Comparison of ENCODE assay signal across 33 mouse cellular contexts in genomic region chr6:71330486-71330885, GRCm38 (mm10). TPM values are rescaled to one million over a fixed set of nuclear protein-coding genes. Genes with fewer than 3 reads are reported as not detected.
DNase-seq lines count a peak whose midpoint lies in the region; ATAC-seq and TF ChIP-seq lines count a peak whose summit lies in the region.
"Had no signal": no experiment of that assay in that cellular context is flagged by ENCODE, and none has a peak within 500 bp of the region (broad histone marks: within the 10 kb centered on the region; RNA-seq: fewer than 3 reads in every experiment).

No protein-coding gene starts in this region.

- no peaks in the 10 kb centered on the region for H3K36me3 ChIP-seq in heart, postnatal 0 days (replicated peaks; ENCODE audit: control insufficient read depth, insufficient read depth, low read length)
- H3K36me3 ChIP-seq: embryonic facial prominence, embryonic 10.5 days; embryonic facial prominence, embryonic 13.5 days; forebrain, embryonic 12.5 days; forebrain, embryonic 15.5 days; heart, embryonic 12.5 days; heart, embryonic 15.5 days; hindbrain, embryonic 12.5 days; intestine, embryonic 15.5 days had no signal

- no peak for DNase-seq in heart, postnatal 0 days (ENCODE audit: low spot score)
- DNase-seq in heart, postnatal 4 days = no peak
- peak; percentile 30 for DNase-seq in thymus, postnatal 0 days (ENCODE audit: low spot score)
- peak; percentile 62 for DNase-seq in thymus, postnatal 25 days
- DNase-seq in gastrocnemius, postnatal 25 days = no peak
- DNase-seq in B cell, adult 2 months = no peak
- DNase-seq: adrenal gland, adult 2 months; adrenal gland, postnatal 14 days; cerebellum, adult 11-12 months; cerebellum, adult 8-10 months; cerebellum, postnatal 10 days; cerebellum, postnatal 36 days; embryo, embryonic 11 days; gastrocnemius, postnatal 36 days; heart, postnatal 14 days had no signal

- no peaks in the 10 kb centered on the region for H3K27me3 ChIP-seq in heart, postnatal 0 days (ENCODE audit: control insufficient read depth, insufficient read depth, low read length)
- H3K27me3 ChIP-seq: embryonic facial prominence, embryonic 13.5 days; forebrain, embryonic 12.5 days; forebrain, embryonic 15.5 days; heart, embryonic 12.5 days; heart, embryonic 15.5 days; hindbrain, embryonic 12.5 days; intestine, embryonic 15.5 days had no signal

- ATAC-seq in heart, postnatal 0 days (ENCODE audit: insufficient read depth, low read depth) = no peak
- ATAC-seq: CD4-positive, CD25-positive, alpha-beta regulatory T cell, adult 4 months; forebrain, embryonic 15.5 days; hindbrain, embryonic 16.5 days; intestine, embryonic 15.5 days had no signal

- no peak overlapping the region for H3K9ac ChIP-seq in heart, postnatal 0 days (replicated peaks; ENCODE audit: low read depth, low read length)
- H3K9ac ChIP-seq: embryonic facial prominence, embryonic 13.5 days; forebrain, embryonic 12.5 days; forebrain, embryonic 15.5 days; heart, embryonic 12.5 days; heart, embryonic 15.5 days; hindbrain, embryonic 12.5 days; intestine, embryonic 15.5 days had no signal

- TF ChIP-seq CTCF in heart, postnatal 0 days (IDR thresholded peaks at IDR 0.05; ENCODE audit: low read depth) = no peak

- no peak for TF ChIP-seq EP300 in heart, postnatal 0 days (IDR thresholded peaks at IDR 0.05; ENCODE audit: low read depth)

- H3K27ac ChIP-seq in heart, postnatal 0 days (ENCODE audit: low read depth) = peak overlapping the region; percentile 11; the same call in 1 of the 2 replicates
- H3K27ac ChIP-seq: embryonic facial prominence, embryonic 10.5 days; embryonic facial prominence, embryonic 13.5 days; forebrain, embryonic 12.5 days; forebrain, embryonic 15.5 days; heart, embryonic 15.5 days; hindbrain, embryonic 12.5 days; intestine, embryonic 15.5 days had no signal

- H3K4me1 ChIP-seq in heart, postnatal 0 days (ENCODE audit: control insufficient read depth, insufficient read depth) = no peaks in the 10 kb centered on the region
- H3K4me1 ChIP-seq: embryonic facial prominence, embryonic 10.5 days; embryonic facial prominence, embryonic 13.5 days; forebrain, embryonic 12.5 days; forebrain, embryonic 15.5 days; heart, embryonic 12.5 days; heart, embryonic 15.5 days; hindbrain, embryonic 12.5 days; intestine, embryonic 15.5 days had no signal

- H3K9me3 ChIP-seq in heart, postnatal 0 days (replicated peaks; ENCODE audit: control insufficient read depth, low read length) = no peaks in the 10 kb centered on the region
- H3K9me3 ChIP-seq: embryonic facial prominence, embryonic 10.5 days; embryonic facial prominence, embryonic 13.5 days; forebrain, embryonic 12.5 days; forebrain, embryonic 15.5 days; heart, embryonic 12.5 days; heart, embryonic 15.5 days; hindbrain, embryonic 12.5 days; intestine, embryonic 15.5 days had no signal

- H3K4me2 ChIP-seq in heart, postnatal 0 days (ENCODE audit: low read depth, low read length) = no peak overlapping the region
- H3K4me2 ChIP-seq: embryonic facial prominence, embryonic 13.5 days; forebrain, embryonic 12.5 days; forebrain, embryonic 15.5 days; heart, embryonic 12.5 days; heart, embryonic 15.5 days; hindbrain, embryonic 12.5 days; intestine, embryonic 15.5 days had no signal

- 70% methylated on average over 7 of the region's 7 CpGs for WGBS in heart, postnatal 0 days

- no peak overlapping the region for H3K4me3 ChIP-seq in heart, postnatal 0 days (ENCODE audit: low read depth, low read length)
- H3K4me3 ChIP-seq: embryonic facial prominence, embryonic 10.5 days; embryonic facial prominence, embryonic 13.5 days; erythroblast, embryonic 14.5 days; forebrain, embryonic 12.5 days; forebrain, embryonic 15.5 days; heart, embryonic 12.5 days; heart, embryonic 15.5 days; hindbrain, embryonic 12.5 days; intestine, embryonic 15.5 days had no signal

RNA-seq across cellular contexts. Expression of gene Cd8b1, which starts 7.9 kb away (rescaled TPM):
- total RNA-seq in heart, postnatal 0 days (2014; rRNA removed; ENCODE audit: low replicate concordance) = 0.08 TPM in 1 of 2 replicates, not detected in the other
- 0.12 and 0.18 TPM in 2 replicates for polyA plus RNA-seq in heart, postnatal 0 days (2015; fragmentation: Nextera tagmentation; extraction: Ambion mirVana)
- total RNA-seq in heart, postnatal 4 days (2021) = under 1 TPM; 0.23 to 0.31 TPM
- 1,203 and 1,244 TPM in 2 replicates for polyA plus RNA-seq in thymus, postnatal 0 days (2015; fragmentation: Nextera tagmentation; extraction: Ambion mirVana)
- total RNA-seq in gastrocnemius, postnatal 25 days (2021) = under 1 TPM in 1 of 2 experiments, not detected in 1; 0.29 TPM
- total RNA-seq: gastrocnemius, adult 8-10 months; granulocyte monocyte progenitor cell, adult 5-6 weeks; hematopoietic stem cell, adult 5-6 weeks; MEL had no signal
- polyA plus RNA-seq: brain, embryonic 14.5 days; C2C12; cortical plate, adult 2 months; erythroblast, embryonic 14.5 days; forebrain, embryonic 12.5 days; forebrain, embryonic 15.5 days; heart, embryonic 12.5 days; heart, embryonic 15.5 days; hindbrain, embryonic 12.5 days; hindbrain, embryonic 16.5 days; intestine, embryonic 15.5 days had no signal

RNA-seq across cellular contexts. Expression of gene Smyd1, which starts 8.5 kb away (rescaled TPM):
- total RNA-seq in heart, postnatal 0 days (2014; rRNA removed; ENCODE audit: low replicate concordance) = 287 and 316 TPM in 2 replicates
- polyA plus RNA-seq in heart, postnatal 0 days (2015; fragmentation: Nextera tagmentation; extraction: Ambion mirVana) = 106 and 109 TPM in 2 replicates
- total RNA-seq in heart, postnatal 4 days (2021) = 100 to 1,000 TPM; 351 to 365 TPM
- 2.3 and 3.7 TPM in 2 replicates for polyA plus RNA-seq in thymus, postnatal 0 days (2015; fragmentation: Nextera tagmentation; extraction: Ambion mirVana)
- total RNA-seq in gastrocnemius, postnatal 25 days (2021) = 100 to 1,000 TPM; 292 to 319 TPM
- total RNA-seq: granulocyte monocyte progenitor cell, adult 5-6 weeks; hematopoietic stem cell, adult 5-6 weeks; MEL had no signal
- polyA plus RNA-seq: erythroblast, embryonic 14.5 days had no signal

RNA-seq across cellular contexts. Expression of gene Cd8a, which starts 42.7 kb away (rescaled TPM):
- 5.4 TPM in 1 of 2 replicates, not detected in the other for total RNA-seq in heart, postnatal 0 days (2014; rRNA removed; ENCODE audit: low replicate concordance)
- polyA plus RNA-seq in heart, postnatal 0 days (2015; fragmentation: Nextera tagmentation; extraction: Ambion mirVana) = 0.04 TPM in 1 of 2 replicates, not detected in the other
- under 1 TPM; 0.14 to 0.36 TPM for total RNA-seq in heart, postnatal 4 days (2021)
- 664 and 665 TPM in 2 replicates for polyA plus RNA-seq in thymus, postnatal 0 days (2015; fragmentation: Nextera tagmentation; extraction: Ambion mirVana)
- total RNA-seq in gastrocnemius, postnatal 25 days (2021) = under 1 TPM in 1 of 2 experiments, not detected in 1; 0.51 TPM
- total RNA-seq: gastrocnemius, adult 8-10 months; granulocyte monocyte progenitor cell, adult 5-6 weeks; hematopoietic stem cell, adult 5-6 weeks; MEL had no signal
- polyA plus RNA-seq: brain, embryonic 14.5 days; C2C12; cortical plate, adult 2 months; embryonic facial prominence, embryonic 10.5 days; embryonic facial prominence, embryonic 13.5 days; erythroblast, embryonic 14.5 days; forebrain, embryonic 12.5 days; forebrain, embryonic 15.5 days; heart, embryonic 12.5 days; heart, embryonic 15.5 days; hindbrain, embryonic 12.5 days; hindbrain, embryonic 16.5 days; intestine, embryonic 15.5 days had no signal

RNA-seq across cellular contexts. Expression of gene Krcc1, which starts 59.0 kb away (rescaled TPM):
- total RNA-seq in heart, postnatal 0 days (2014; rRNA removed; ENCODE audit: low replicate concordance) = 47.8 and 51.7 TPM in 2 replicates
- 82.5 and 83.7 TPM in 2 replicates for polyA plus RNA-seq in heart, postnatal 0 days (2015; fragmentation: Nextera tagmentation; extraction: Ambion mirVana)
- 10 to 100 TPM; 55.9 to 61.1 TPM for total RNA-seq in heart, postnatal 4 days (2021)
- polyA plus RNA-seq in thymus, postnatal 0 days (2015; fragmentation: Nextera tagmentation; extraction: Ambion mirVana) = 92.6 and 98.4 TPM in 2 replicates
- 10 to 100 TPM; 23.2 to 27.4 TPM for total RNA-seq in gastrocnemius, postnatal 25 days (2021)

Comparison
In these comparisons a context has a peak if more than half of its experiments do, and no peak if none do; other contexts are left out.
1. DNase-seq: peak in thymus, postnatal 0 days (single experiment) and thymus, postnatal 25 days (single experiment); none in heart, postnatal 0 days (single experiment), heart, postnatal 4 days (single experiment), gastrocnemius, postnatal 25 days (single experiment) and B cell, adult 2 months (0 of 2).